Mouse (Mus musculus): ENCODE measurements around the gene Med8. TPM values are rescaled to one million over a fixed set of nuclear protein-coding genes. Genes with fewer than 3 reads are reported as not detected.
A peak's percentile ranks its signal among the peaks of the same experiment; 100 is the strongest.

Gene Med8
- polyA plus RNA-seq, 1 experiment from 2014 or later: 91.0 TPM

DNA sequence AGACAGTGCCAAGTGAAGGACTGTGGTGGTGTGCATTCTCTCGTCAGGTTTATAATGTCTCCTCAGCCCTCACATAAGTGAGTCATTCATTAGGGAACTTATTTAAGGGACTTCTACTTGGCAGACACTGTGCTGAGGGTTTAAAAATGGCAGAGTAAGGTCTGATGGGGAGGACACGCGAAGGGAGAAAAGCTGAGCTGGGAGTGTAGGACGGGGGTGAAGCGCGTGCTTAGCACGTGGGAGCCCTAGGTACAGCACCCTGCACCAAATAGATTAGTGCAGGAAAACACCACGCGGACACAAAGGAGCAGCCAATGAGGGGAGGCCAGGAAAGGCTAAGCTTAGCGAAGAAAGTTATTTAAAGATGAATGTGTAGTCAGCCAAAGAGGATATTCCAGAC, 36.0 kb downstream of the Med8 start:
- no peaks in the 10 kb centered on the region for H3K36me3 ChIP-seq (ENCODE audit: control insufficient read depth, insufficient read depth, low read length)
- H3K4me2 ChIP-seq (ENCODE audit: low read depth, low read length): no peak overlapping the region
- H3K27ac ChIP-seq (ENCODE audit: low read length): peak overlapping the region; percentile 63
- H3K4me1 ChIP-seq (ENCODE audit: control insufficient read depth, insufficient read depth, low read length): peaks cover 11% of the 10 kb centered on the region; the same call in 1 of the 2 replicates
- H3K27me3 ChIP-seq (ENCODE audit: control insufficient read depth, insufficient read depth, low read length): no peaks in the 10 kb centered on the region
- H3K9me3 ChIP-seq (replicated peaks; ENCODE audit: control insufficient read depth, low read length): no peaks in the 10 kb centered on the region
- no peak overlapping the region for H3K9ac ChIP-seq (ENCODE audit: low read length)
- H3K4me3 ChIP-seq (replicated peaks; ENCODE audit: low read length): no peak overlapping the region
- WGBS: 80% methylated on average over 10 of the region's 10 CpGs
- no peak for ATAC-seq (ENCODE audit: insufficient read depth, low FRiP score)

DNA sequence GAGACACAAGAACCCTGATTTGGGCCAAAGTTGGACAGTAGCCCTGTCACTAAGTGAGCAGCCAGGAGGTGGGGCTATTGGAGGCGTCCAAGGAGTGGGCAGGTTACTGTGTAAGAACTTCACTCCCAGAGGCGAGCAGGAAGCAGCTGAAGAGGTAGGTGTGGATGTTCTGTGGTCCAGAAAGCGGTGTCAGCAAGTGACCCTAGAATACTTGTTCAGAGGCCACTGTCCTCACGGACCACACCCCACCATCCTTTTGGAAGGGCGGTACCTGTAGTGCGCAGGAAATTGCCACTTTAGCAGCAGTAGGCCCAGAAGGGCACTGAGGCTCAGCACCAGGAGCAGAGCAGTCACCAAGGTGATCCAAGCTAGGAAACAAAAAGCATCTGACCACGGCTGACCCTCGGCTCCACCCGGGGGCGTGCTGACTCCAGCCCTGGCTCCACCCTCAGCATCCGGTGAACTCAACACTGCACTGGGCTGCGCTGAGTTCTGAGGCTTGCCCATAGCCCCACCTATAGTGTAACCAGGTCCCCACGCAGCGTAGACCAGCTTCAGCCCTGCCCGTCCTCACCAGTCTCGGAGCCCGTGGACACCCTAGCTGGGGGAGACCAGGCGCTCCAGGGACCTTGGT, 36.8 kb downstream of the Med8 start:
- H3K9me3 ChIP-seq (replicated peaks; ENCODE audit: control insufficient read depth, low read length): no peaks in the 10 kb centered on the region
- H3K27me3 ChIP-seq (ENCODE audit: control insufficient read depth, insufficient read depth, low read length): no peaks in the 10 kb centered on the region
- H3K36me3 ChIP-seq (ENCODE audit: control insufficient read depth, insufficient read depth, low read length): no peaks in the 10 kb centered on the region
- peak overlapping the region; percentile 41 for H3K4me3 ChIP-seq (replicated peaks; ENCODE audit: low read length)
- no peak overlapping the region for H3K27ac ChIP-seq (ENCODE audit: low read length)
- H3K4me2 ChIP-seq (ENCODE audit: low read depth, low read length): peak overlapping the region; percentile 73
- H3K4me1 ChIP-seq (ENCODE audit: control insufficient read depth, insufficient read depth, low read length): peaks cover 11% of the 10 kb centered on the region; the same call in 1 of the 2 replicates
- 16% methylated on average over 18 of the region's 18 CpGs for WGBS
- H3K9ac ChIP-seq (ENCODE audit: low read length): peak overlapping the region; percentile 56
- peak; percentile 71 for ATAC-seq (ENCODE audit: insufficient read depth, low FRiP score)

DNA sequence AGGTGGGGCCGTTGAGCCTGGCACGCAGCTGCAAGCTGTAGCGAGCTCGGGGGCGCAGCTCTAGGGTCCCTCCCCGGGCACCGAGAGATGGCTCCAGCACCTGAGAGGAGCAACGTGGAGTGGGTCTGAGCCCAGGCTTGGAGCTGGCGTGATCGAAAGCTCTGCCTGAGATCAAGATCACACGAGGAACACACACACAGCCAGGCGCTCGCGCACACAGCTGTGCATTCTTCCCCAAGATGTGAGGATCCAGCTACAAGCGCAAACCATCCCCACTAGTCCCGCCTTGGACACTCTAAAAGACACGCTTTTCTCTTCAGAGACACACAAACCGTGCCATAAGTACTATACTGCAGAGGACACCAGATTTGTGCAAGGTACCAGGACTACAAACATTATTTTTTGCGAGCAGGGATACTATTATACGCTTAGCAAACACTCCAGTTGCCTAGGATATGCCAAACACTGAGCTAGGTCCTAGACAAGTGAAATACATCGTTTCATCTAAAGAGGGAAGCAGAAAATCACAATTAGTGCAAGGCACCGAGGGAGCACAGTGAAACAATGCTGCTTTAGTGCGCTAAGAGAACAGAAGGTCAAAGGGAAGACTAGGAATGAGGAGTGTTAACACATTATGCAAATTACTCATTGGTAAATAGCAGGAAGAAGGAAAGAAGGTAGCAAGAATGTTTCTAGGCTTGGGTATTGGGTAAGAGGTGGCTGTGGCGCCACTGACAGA, 37.4 kb downstream of the Med8 start:
- no peaks in the 10 kb centered on the region for H3K36me3 ChIP-seq (ENCODE audit: control insufficient read depth, insufficient read depth, low read length)
- 33% methylated on average over 24 of the region's 24 CpGs for WGBS

DNA sequence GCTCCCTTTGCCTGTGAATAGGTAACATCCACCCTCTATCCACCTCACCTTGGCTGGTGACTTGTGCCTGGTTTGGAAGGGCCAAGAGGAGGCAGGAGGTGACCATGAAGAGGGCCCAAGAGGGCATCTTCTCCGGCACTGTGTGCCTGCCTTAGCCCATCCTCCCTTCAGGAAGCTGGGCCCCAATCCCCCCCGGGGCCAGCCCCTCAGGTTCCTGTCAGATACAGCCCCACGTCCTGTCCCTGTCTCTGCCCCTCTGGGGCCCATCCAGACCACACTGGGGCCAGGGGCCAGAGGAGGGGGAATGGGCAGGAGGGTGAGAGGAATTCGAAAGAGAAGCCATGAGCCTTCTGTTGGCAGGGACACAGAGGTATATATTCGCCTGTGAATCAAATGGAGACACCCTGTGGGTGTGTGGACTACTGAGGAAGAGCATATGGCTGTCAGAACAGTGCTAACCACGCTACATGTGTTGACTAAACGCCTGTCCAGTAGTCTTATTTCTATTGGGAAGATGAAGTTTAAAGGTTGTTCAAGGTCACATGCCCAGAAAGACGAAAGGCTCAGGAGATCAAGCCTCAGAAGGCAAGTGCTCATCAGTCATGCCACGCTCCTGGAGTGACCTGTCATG, 48.3 kb downstream of the Med8 start, which contains the start of gene Mpl:
Mpl (minus strand) TSS at position 169 of the 631 bp plus-strand sequence.
- H3K27me3 ChIP-seq (ENCODE audit: control insufficient read depth, insufficient read depth, low read length): no peaks in the 10 kb centered on the region
- WGBS: 58% methylated on average over 9 of the region's 9 CpGs
- no peak for ATAC-seq (ENCODE audit: insufficient read depth, low FRiP score)
- no peak within 1 kb of the TSS for H3K9ac ChIP-seq (ENCODE audit: low read length)
- no peak within 1 kb of the TSS for H3K4me2 ChIP-seq (ENCODE audit: low read depth, low read length)
- no peak within 1 kb of the TSS for H3K4me3 ChIP-seq (replicated peaks; ENCODE audit: low read length)
- H3K9me3 ChIP-seq (replicated peaks; ENCODE audit: control insufficient read depth, low read length): no peaks in the 10 kb centered on the region
- H3K27ac ChIP-seq (ENCODE audit: low read length): no peak within 1 kb of the TSS
- H3K36me3 ChIP-seq (ENCODE audit: control insufficient read depth, insufficient read depth, low read length): no peaks in the 10 kb centered on the region
- H3K4me1 ChIP-seq (ENCODE audit: control insufficient read depth, insufficient read depth, low read length): no peaks in the 10 kb centered on the region

More for the DNA sequence above, 37.4 kb downstream of the Med8 start:
- Histone ChIP-seq H3K9me3 (replicated peaks; ENCODE audit: control insufficient read depth, low read length) (no peaks in the 10 kb centered on the region), H3K4me2 (ENCODE audit: low read depth, low read length) (peak overlapping the region; percentile 73), H3K9ac (ENCODE audit: low read length) (peak overlapping the region; percentile 56), H3K4me3 (replicated peaks; ENCODE audit: low read length) (peak overlapping the region; percentile 41), H3K27ac (ENCODE audit: low read length) (no peak overlapping the region), H3K27me3 (ENCODE audit: control insufficient read depth, insufficient read depth, low read length) (no peaks in the 10 kb centered on the region), H3K4me1 (ENCODE audit: control insufficient read depth, insufficient read depth, low read length) (peaks cover 11% of the 10 kb centered on the region; the same call in 1 of the 2 replicates)
- ATAC-seq (ENCODE audit: insufficient read depth, low FRiP score): no peak

DNA sequence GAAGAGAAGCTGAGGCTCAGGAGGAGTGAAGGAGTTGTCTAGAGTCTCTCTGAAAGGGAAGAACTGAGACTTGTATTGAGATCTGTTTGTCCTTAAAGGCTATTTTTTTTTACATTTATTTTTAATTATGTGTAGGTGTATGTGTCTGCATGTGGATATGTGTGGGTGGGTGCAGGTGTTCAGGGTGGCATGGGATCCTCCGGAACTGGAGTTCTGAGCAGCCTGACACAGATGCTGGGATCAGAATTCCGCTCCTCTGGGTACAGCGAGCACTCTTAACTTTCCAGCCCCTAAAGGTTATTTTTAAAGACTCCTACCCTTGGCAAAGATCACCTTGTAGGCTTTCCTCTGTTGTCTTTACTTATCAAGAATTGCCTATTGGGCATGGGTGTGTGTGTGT, 55.8 kb downstream of the Med8 start:
- Histone ChIP-seq H3K27ac (ENCODE audit: low read length) (no peak overlapping the region), H3K4me3 (replicated peaks; ENCODE audit: low read length) (no peak overlapping the region), H3K27me3 (ENCODE audit: control insufficient read depth, insufficient read depth, low read length) (no peaks in the 10 kb centered on the region), H3K9me3 (replicated peaks; ENCODE audit: control insufficient read depth, low read length) (no peaks in the 10 kb centered on the region), H3K9ac (ENCODE audit: low read length) (no peak overlapping the region), H3K36me3 (ENCODE audit: control insufficient read depth, insufficient read depth, low read length) (no peaks in the 10 kb centered on the region), H3K4me1 (ENCODE audit: control insufficient read depth, insufficient read depth, low read length) (no peaks in the 10 kb centered on the region; the same call in 1 of the 2 replicates), H3K4me2 (ENCODE audit: low read depth, low read length) (no peak overlapping the region)
- 85% methylated on average over 3 of the region's 3 CpGs for WGBS
- no peak for ATAC-seq (ENCODE audit: insufficient read depth, low FRiP score)

Other genes with a start within 250 kb of the Med8 start
- 27.1 and 28.6 TPM in 2 replicates for gene Kdm4a, start 229.3 kb upstream of the Med8 start, polyA plus RNA-seq (2015; fragmentation: Nextera tagmentation; extraction: Ambion mirVana)
- 86.0 and 93.0 TPM in 2 replicates for gene Ptprf, start 117.9 kb upstream of the Med8 start, polyA plus RNA-seq (2015; fragmentation: Nextera tagmentation; extraction: Ambion mirVana)
- 6.7 and 6.8 TPM in 2 replicates for gene Szt2, start 64 bp upstream of the Med8 start, polyA plus RNA-seq (2015; fragmentation: Nextera tagmentation; extraction: Ambion mirVana)
- 171 and 204 TPM in 2 replicates for gene Elovl1, start 18.8 kb downstream of the Med8 start, polyA plus RNA-seq (2015; fragmentation: Nextera tagmentation; extraction: Ambion mirVana)
- 192 TPM in 2 replicates for gene Cdc20, start 28.0 kb downstream of the Med8 start, polyA plus RNA-seq (2015; fragmentation: Nextera tagmentation; extraction: Ambion mirVana)
- gene Mpl, start 48.2 kb downstream of the Med8 start, polyA plus RNA-seq (2015; fragmentation: Nextera tagmentation; extraction: Ambion mirVana): 0.48 and 0.50 TPM in 2 replicates
- 25.4 and 27.6 TPM in 2 replicates for gene Tie1, start 80.7 kb downstream of the Med8 start, polyA plus RNA-seq (2015; fragmentation: Nextera tagmentation; extraction: Ambion mirVana)
- 31.8 and 36.6 TPM in 2 replicates for gene 2610528J11Rik, start 117.7 kb downstream of the Med8 start, polyA plus RNA-seq (2015; fragmentation: Nextera tagmentation; extraction: Ambion mirVana)
- 16.7 and 24.0 TPM in 2 replicates for gene Tmem125, start 134.7 kb downstream of the Med8 start, polyA plus RNA-seq (2015; fragmentation: Nextera tagmentation; extraction: Ambion mirVana)
- 0.25 TPM in 2 replicates for gene Cfap57, start 211.4 kb downstream of the Med8 start, polyA plus RNA-seq (2015; fragmentation: Nextera tagmentation; extraction: Ambion mirVana)
- 117 and 120 TPM in 2 replicates for gene Ebna1bp2, start 211.5 kb downstream of the Med8 start, polyA plus RNA-seq (2015; fragmentation: Nextera tagmentation; extraction: Ambion mirVana)
- not detected in 2 replicates for gene Olfr62, start 249.6 kb downstream of the Med8 start, polyA plus RNA-seq (2015; fragmentation: Nextera tagmentation; extraction: Ambion mirVana)